Mouse (Mus musculus) cerebellum, adult 9-11 months (tissue): ENCODE measurements around the gene Cald1.
A peak's percentile ranks its signal among the peaks of the same experiment; 100 is the strongest.

Experiments used
- DNase-seq: peaks from one replicate; pipeline ENCODE4 v3.0.0; 2022

Cald1 gene

GRCm38 (mm10) chr6:34721740-34722139 lies 123.4 kb downstream of the Cald1 start:
- DNase-seq, result no peak

- no peak for DNase-seq
These were observed 124.4 kb downstream of the Cald1 start for GRCm38 (mm10) chr6:34722660-34723059.

- DNase-seq, result no peak
These were observed 125.1 kb downstream of the Cald1 start for GRCm38 (mm10) chr6:34723250-34723904.

- no peak for DNase-seq
These were observed 127.4 kb downstream of the Cald1 start for GRCm38 (mm10) chr6:34725660-34726059.

- DNase-seq, result no peak
These were observed 127.8 kb downstream of the Cald1 start for GRCm38 (mm10) chr6:34726104-34726503.

GRCm38 (mm10) chr6:34727316-34727983 lies 129.2 kb downstream of the Cald1 start:
- DNase-seq, result no peak

- no peak for DNase-seq
These were observed 131.3 kb downstream of the Cald1 start for GRCm38 (mm10) chr6:34729449-34730151.

GRCm38 (mm10) chr6:34731007-34731406 lies 132.7 kb downstream of the Cald1 start:
- no peak for DNase-seq

- no peak for DNase-seq
These were observed 133.2 kb downstream of the Cald1 start for GRCm38 (mm10) chr6:34731529-34731928.

- DNase-seq, result no peak
These were observed 136.8 kb downstream of the Cald1 start for GRCm38 (mm10) chr6:34734940-34735695.

GRCm38 (mm10) chr6:34736934-34737333 lies 138.6 kb downstream of the Cald1 start:
- DNase-seq, result no peak

GRCm38 (mm10) chr6:34743946-34744345 lies 145.6 kb downstream of the Cald1 start:
- no peak for DNase-seq

- DNase-seq, result no peak
These were observed 149.5 kb downstream of the Cald1 start for GRCm38 (mm10) chr6:34747846-34748245.

GRCm38 (mm10) chr6:34748566-34748965 lies 150.3 kb downstream of the Cald1 start:
- no peak for DNase-seq

GRCm38 (mm10) chr6:34749526-34749925 lies 151.2 kb downstream of the Cald1 start:
- no peak for DNase-seq

- no peak for DNase-seq
These were observed 152.3 kb downstream of the Cald1 start for GRCm38 (mm10) chr6:34750487-34751120.

- no peak for DNase-seq
These were observed 153.3 kb downstream of the Cald1 start for GRCm38 (mm10) chr6:34751625-34752024.

GRCm38 (mm10) chr6:34754448-34754847 lies 156.1 kb downstream of the Cald1 start:
- peak; percentile 28 for DNase-seq

- no peak for DNase-seq
These were observed 160.0 kb downstream of the Cald1 start for GRCm38 (mm10) chr6:34758340-34758739.

- no peak for DNase-seq
These were observed 161.7 kb downstream of the Cald1 start for GRCm38 (mm10) chr6:34760023-34760422.

- no peak for DNase-seq
These were observed 167.4 kb downstream of the Cald1 start for GRCm38 (mm10) chr6:34765721-34766120.

GRCm38 (mm10) chr6:34769984-34770383 lies 171.7 kb downstream of the Cald1 start:
- DNase-seq, result no peak

- DNase-seq, result no peak
These were observed 172.2 kb downstream of the Cald1 start for GRCm38 (mm10) chr6:34770491-34770890.
